ENCODE assay signal across 11 mouse cellular contexts in genomic region chr9:72943424-72943823, GRCm38 (mm10). TPM values are rescaled to one million over a fixed set of nuclear protein-coding genes. Genes with fewer than 3 reads are reported as not detected.
DNase-seq lines count a peak whose midpoint lies in the region; ATAC-seq and TF ChIP-seq lines count a peak whose summit lies in the region.
"Had no signal": no experiment of that assay in that cellular context is flagged by ENCODE, and none has a peak within 500 bp of the region (broad histone marks: within the 10 kb centered on the region; RNA-seq: fewer than 3 reads in every experiment).

No protein-coding gene starts in this region.

- intact Hi-C loops in left cerebral cortex, postnatal 36 days (cut with DNase I) = no loop called here

- TF ChIP-seq CTCF in kidney, postnatal 0 days (IDR thresholded peaks at IDR 0.05; ENCODE audit: low read depth) = peak; percentile 47
- peak; percentile 49 for TF ChIP-seq CTCF in midbrain, postnatal 0 days (IDR thresholded peaks at IDR 0.05)
- 0 out of 2 replicates have a peak, but pooled peaks have one; percentile 22 for TF ChIP-seq CTCF in G1E (IDR thresholded peaks at IDR 0.05; ENCODE audit: low read depth, low read length)

- no peak for DNase-seq in kidney, postnatal 0 days (ENCODE audit: low spot score)
- DNase-seq in kidney, adult 9 months = no peak
- no peak for DNase-seq in midbrain, postnatal 0 days (ENCODE audit: low spot score)
- no peak for DNase-seq in midbrain, embryonic 14.5 days
- no peak for DNase-seq in G1E (ENCODE audit: low spot score)
- DNase-seq in induced T-regulatory cell, adult 2 months (ENCODE audit: low read depth) = peak; percentile 40
- no peak for DNase-seq in left cerebral cortex, postnatal 36 days (ENCODE audit: low spot score in 2 of 2)
- DNase-seq in urinary bladder, postnatal 10 days (ENCODE audit: low spot score) = no peak

- no peak overlapping the region for H3K9ac ChIP-seq in kidney, postnatal 0 days (ENCODE audit: low read depth, low read length)
- H3K9ac ChIP-seq in midbrain, postnatal 0 days (replicated peaks; ENCODE audit: low read length, poor library complexity, severe bottlenecking) = no peak overlapping the region
- H3K9ac ChIP-seq in midbrain, embryonic 14.5 days (replicated peaks; ENCODE audit: low read length) = no peak overlapping the region
- H3K9ac ChIP-seq: heart, embryonic 13.5 days had no signal

- 64% methylated on average over 3 of the region's 3 CpGs for WGBS in kidney, postnatal 0 days
- WGBS in midbrain, postnatal 0 days = 62% methylated on average over 3 of the region's 3 CpGs
- WGBS in midbrain, embryonic 14.5 days = 61% methylated on average over 3 of the region's 3 CpGs

- no peak overlapping the region for H3K27ac ChIP-seq in kidney, postnatal 0 days
- H3K27ac ChIP-seq in midbrain, postnatal 0 days (ENCODE audit: low read depth, low read length) = no peak overlapping the region
- no peak overlapping the region for H3K27ac ChIP-seq in midbrain, embryonic 14.5 days (replicated peaks; ENCODE audit: low read depth, low read length)
- H3K27ac ChIP-seq: heart, embryonic 13.5 days; limb, embryonic 10.5 days had no signal

- no peak overlapping the region for H3K4me3 ChIP-seq in kidney, postnatal 0 days (replicated peaks; ENCODE audit: low read depth, low read length)
- no peak overlapping the region for H3K4me3 ChIP-seq in midbrain, postnatal 0 days (ENCODE audit: low read depth, low read length)
- no peak overlapping the region for H3K4me3 ChIP-seq in midbrain, embryonic 14.5 days (replicated peaks; ENCODE audit: low read depth, low read length)
- H3K4me3 ChIP-seq in G1E (ENCODE audit: low read depth, low read length) = no peak overlapping the region
- H3K4me3 ChIP-seq: erythroblast, embryonic 14.5 days; heart, embryonic 13.5 days; limb, embryonic 10.5 days had no signal

- H3K4me2 ChIP-seq in kidney, postnatal 0 days (ENCODE audit: low read length) = no peak overlapping the region
- H3K4me2 ChIP-seq in midbrain, postnatal 0 days (ENCODE audit: low read depth, low read length, poor library complexity, severe bottlenecking) = no peak overlapping the region
- no peak overlapping the region for H3K4me2 ChIP-seq in midbrain, embryonic 14.5 days (ENCODE audit: low read length)
- H3K4me2 ChIP-seq: heart, embryonic 13.5 days had no signal

- ATAC-seq in kidney, postnatal 0 days (replicated peaks; ENCODE audit: low FRiP score, low read depth) = no peak
- ATAC-seq in midbrain, postnatal 0 days (ENCODE audit: low FRiP score) = no peak
- ATAC-seq in midbrain, embryonic 14.5 days (ENCODE audit: low FRiP score, low TSS enrichment) = no peak
- ATAC-seq in G1E (ENCODE audit: extremely low read depth, insufficient number of reproducible peaks, low FRiP score, poor library complexity, severe bottlenecking) = no peak

- H3K9me3 ChIP-seq in kidney, postnatal 0 days (replicated peaks; ENCODE audit: low read length) = no peaks in the 10 kb centered on the region
- no peaks in the 10 kb centered on the region for H3K9me3 ChIP-seq in midbrain, postnatal 0 days (ENCODE audit: low read length)
- no peaks in the 10 kb centered on the region for H3K9me3 ChIP-seq in midbrain, embryonic 14.5 days (ENCODE audit: control insufficient read depth, low read length)
- peaks cover 4% of the 10 kb centered on the region; the same call in 1 of the 2 replicates for H3K9me3 ChIP-seq in G1E (replicated peaks)

- no peaks in the 10 kb centered on the region for H3K4me1 ChIP-seq in kidney, postnatal 0 days (replicated peaks; ENCODE audit: insufficient read depth, low read length)
- no peaks in the 10 kb centered on the region for H3K4me1 ChIP-seq in midbrain, postnatal 0 days (ENCODE audit: insufficient read depth, low read length)
- H3K4me1 ChIP-seq in midbrain, embryonic 14.5 days (ENCODE audit: control insufficient read depth, insufficient read depth, low read length) = no peaks in the 10 kb centered on the region
- H3K4me1 ChIP-seq in G1E (ENCODE audit: insufficient read depth, low read depth, low read length) = no peaks in the 10 kb centered on the region
- H3K4me1 ChIP-seq: heart, embryonic 13.5 days had no signal

- peaks cover 13% of the 10 kb centered on the region; the same call in 1 of the 2 replicates for H3K36me3 ChIP-seq in kidney, postnatal 0 days (ENCODE audit: insufficient read depth, low read length)
- peaks cover 11% of the 10 kb centered on the region for H3K36me3 ChIP-seq in midbrain, postnatal 0 days (ENCODE audit: insufficient read depth, low read length)
- H3K36me3 ChIP-seq in midbrain, embryonic 14.5 days (ENCODE audit: control insufficient read depth, insufficient read depth, low read length) = peaks cover 24% of the 10 kb centered on the region
- no peaks in the 10 kb centered on the region for H3K36me3 ChIP-seq in G1E (replicated peaks)

- no peaks in the 10 kb centered on the region for H3K27me3 ChIP-seq in kidney, postnatal 0 days (ENCODE audit: insufficient read depth, low read length)
- no peaks in the 10 kb centered on the region for H3K27me3 ChIP-seq in midbrain, postnatal 0 days (ENCODE audit: insufficient read depth, low read length)
- no peaks in the 10 kb centered on the region for H3K27me3 ChIP-seq in midbrain, embryonic 14.5 days (ENCODE audit: control insufficient read depth, insufficient read depth, low read length)
- H3K27me3 ChIP-seq in G1E (ENCODE audit: insufficient read depth, low read length) = peaks cover 13% of the 10 kb centered on the region
- H3K27me3 ChIP-seq: heart, embryonic 13.5 days had no signal

RNA-seq across cellular contexts. Expression of gene Dyx1c1, which starts 15.2 kb away (rescaled TPM):
- polyA plus RNA-seq in kidney, postnatal 0 days (2015; fragmentation: Nextera tagmentation; extraction: Ambion mirVana) = 2.8 and 3.3 TPM in 2 replicates
- total RNA-seq in midbrain, postnatal 0 days (2014; rRNA removed) = 1.8 and 3.0 TPM in 2 replicates
- polyA plus RNA-seq in midbrain, postnatal 0 days (2015; fragmentation: Nextera tagmentation; extraction: Ambion mirVana) = 2.7 TPM in 2 replicates
- polyA plus RNA-seq in midbrain, embryonic 14.5 days (2014; fragmentation: Nextera tagmentation; extraction: Ambion mirVana) = 1.7 and 1.8 TPM in 2 replicates
- total RNA-seq in G1E (2014; fragmentation: Nextera tagmentation) (1.9 and 2.1 TPM in 2 replicates), G1E (2017) (0.17 and 0.22 TPM in 2 replicates)
- 0.03 TPM in 1 of 2 replicates, not detected in the other for polyA plus RNA-seq in G1E (2012)
- 1 to 10 TPM; 1.6 to 2.6 TPM for total RNA-seq in left cerebral cortex, postnatal 36 days (2021)
- polyA plus RNA-seq: erythroblast, embryonic 14.5 days had no signal

RNA-seq across cellular contexts. Expression of gene Gm44503, which starts 15.2 kb away (rescaled TPM):
- not detected in 2 replicates for polyA plus RNA-seq in kidney, postnatal 0 days (2015; fragmentation: Nextera tagmentation; extraction: Ambion mirVana)
- 0.28 TPM in 1 of 2 replicates, not detected in the other for total RNA-seq in midbrain, postnatal 0 days (2014; rRNA removed)
- polyA plus RNA-seq in midbrain, postnatal 0 days (2015; fragmentation: Nextera tagmentation; extraction: Ambion mirVana) = not detected in 2 replicates
- not detected in 2 replicates for polyA plus RNA-seq in midbrain, embryonic 14.5 days (2014; fragmentation: Nextera tagmentation; extraction: Ambion mirVana)
- not detected in 2 replicates for total RNA-seq in G1E (2014; fragmentation: Nextera tagmentation)
- total RNA-seq in G1E (2017) = 0.23 TPM in 1 of 2 replicates, not detected in the other
- 0.04 TPM in 1 of 2 replicates, not detected in the other for polyA plus RNA-seq in G1E (2012)
- not detected for total RNA-seq in left cerebral cortex, postnatal 36 days (2021)
- polyA plus RNA-seq: heart, embryonic 13.5 days; limb, embryonic 10.5 days had no signal

RNA-seq across cellular contexts. Expression of gene Pygo1, which starts 18.0 kb away (rescaled TPM):
- 3.0 and 3.2 TPM in 2 replicates for polyA plus RNA-seq in kidney, postnatal 0 days (2015; fragmentation: Nextera tagmentation; extraction: Ambion mirVana)
- 40.1 and 45.9 TPM in 2 replicates for total RNA-seq in midbrain, postnatal 0 days (2014; rRNA removed)
- 8.3 and 9.3 TPM in 2 replicates for polyA plus RNA-seq in midbrain, postnatal 0 days (2015; fragmentation: Nextera tagmentation; extraction: Ambion mirVana)
- 15.5 and 16.3 TPM in 2 replicates for polyA plus RNA-seq in midbrain, embryonic 14.5 days (2014; fragmentation: Nextera tagmentation; extraction: Ambion mirVana)
- total RNA-seq in G1E (2014; fragmentation: Nextera tagmentation) = not detected in 2 replicates
- 0.16 TPM in 1 of 2 replicates, not detected in the other for total RNA-seq in G1E (2017)
- not detected in 2 replicates for polyA plus RNA-seq in G1E (2012)
- 10 to 100 TPM; 14.3 to 17.2 TPM for total RNA-seq in left cerebral cortex, postnatal 36 days (2021)
- polyA plus RNA-seq: erythroblast, embryonic 14.5 days had no signal

RNA-seq across cellular contexts. Expression of gene Ccpg1os, which starts 41.8 kb away (rescaled TPM):
- 30.2 and 33.8 TPM in 2 replicates for polyA plus RNA-seq in kidney, postnatal 0 days (2015; fragmentation: Nextera tagmentation; extraction: Ambion mirVana)
- 13.4 and 15.1 TPM in 2 replicates for total RNA-seq in midbrain, postnatal 0 days (2014; rRNA removed)
- polyA plus RNA-seq in midbrain, postnatal 0 days (2015; fragmentation: Nextera tagmentation; extraction: Ambion mirVana) = 19.3 and 20.3 TPM in 2 replicates
- 20.8 and 25.2 TPM in 2 replicates for polyA plus RNA-seq in midbrain, embryonic 14.5 days (2014; fragmentation: Nextera tagmentation; extraction: Ambion mirVana)
- total RNA-seq in G1E (2014; fragmentation: Nextera tagmentation) (26.4 and 30.3 TPM in 2 replicates), G1E (2017) (17.7 and 17.9 TPM in 2 replicates)
- 0.51 and 1.2 TPM in 2 replicates for polyA plus RNA-seq in G1E (2012)
- 10 to 100 TPM in 1 of 2 experiments, 1 to 10 TPM in 1; 9.6 to 10.1 TPM for total RNA-seq in left cerebral cortex, postnatal 36 days (2021)

RNA-seq across cellular contexts. Expression of gene Ccpg1, which starts 41.8 kb away (rescaled TPM):
- 43.8 and 49.6 TPM in 2 replicates for polyA plus RNA-seq in kidney, postnatal 0 days (2015; fragmentation: Nextera tagmentation; extraction: Ambion mirVana)
- total RNA-seq in midbrain, postnatal 0 days (2014; rRNA removed) = 19.3 and 30.4 TPM in 2 replicates
- polyA plus RNA-seq in midbrain, postnatal 0 days (2015; fragmentation: Nextera tagmentation; extraction: Ambion mirVana) = 38.1 and 39.9 TPM in 2 replicates
- 28.4 and 44.1 TPM in 2 replicates for polyA plus RNA-seq in midbrain, embryonic 14.5 days (2014; fragmentation: Nextera tagmentation; extraction: Ambion mirVana)
- total RNA-seq in G1E (2014; fragmentation: Nextera tagmentation) = 12.2 and 13.2 TPM in 2 replicates
- 12.8 and 13.1 TPM in 2 replicates for total RNA-seq in G1E (2017)
- 1.4 and 2.0 TPM in 2 replicates for polyA plus RNA-seq in G1E (2012)
- total RNA-seq in left cerebral cortex, postnatal 36 days (2021) = 100 to 1,000 TPM in 1 of 2 experiments, 10 to 100 TPM in 1; 97.2 to 125 TPM
